Mouse (Mus musculus) E14TG2a.4 (cell line): ENCODE measurements around the gene Nudt3.

Experiments used
- CTCF ChIP-seq: conservative IDR thresholded peaks from 2 replicates; pipeline ENCODE4 v1.5.1; 2014; ENCODE audit warnings: low read length
- NANOG ChIP-seq: IDR thresholded peaks from 2 replicates; pipeline ENCODE4 v1.6.1; 2014; ENCODE audit warnings: borderline replicate concordance, low read length, mixed read lengths

DNA sequence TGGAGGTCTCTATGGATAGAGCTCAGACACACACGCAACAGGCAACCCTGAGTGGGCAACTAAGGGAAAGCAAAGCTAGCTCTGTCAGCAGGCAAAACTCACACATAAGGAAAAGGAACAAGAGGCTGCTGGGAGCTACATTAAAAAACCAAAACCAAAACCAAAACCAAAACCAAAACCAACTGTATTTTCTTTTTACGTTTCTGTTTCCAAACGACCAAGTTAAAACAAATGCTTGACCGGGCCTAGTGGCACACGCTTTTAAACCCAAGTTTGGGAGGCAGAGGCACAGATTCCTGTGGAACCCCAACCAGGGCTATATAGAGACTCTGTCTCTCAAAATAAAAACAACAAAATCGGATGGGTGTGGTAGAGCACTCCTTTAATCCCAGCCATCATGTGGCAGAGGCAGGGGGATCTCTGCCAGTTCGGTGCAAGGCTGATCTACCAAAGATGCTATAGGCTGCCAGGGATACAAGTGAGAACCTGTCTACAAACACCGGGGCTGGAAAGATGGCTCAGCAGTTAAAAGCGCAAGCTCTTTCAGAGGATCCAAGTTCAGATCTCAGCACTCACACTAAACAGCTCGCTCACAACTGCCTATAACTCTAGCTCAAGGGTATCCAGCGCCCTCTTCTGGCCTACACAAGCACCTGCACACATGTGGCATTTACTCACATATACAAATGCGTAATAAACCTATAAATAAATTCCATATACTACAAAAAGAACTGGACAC, 31.3 kb downstream of the Nudt3 start:
- TF ChIP-seq CTCF (peak; percentile 71), NANOG (no peak)
